Comparison of ENCODE assay signal across 8 mouse cellular contexts in genomic region chr4:40851031-40851762, GRCm38 (mm10). TPM values are rescaled to one million over a fixed set of nuclear protein-coding genes. Genes with fewer than 3 reads are reported as not detected.
DNase-seq lines count a peak whose midpoint lies in the region; ATAC-seq lines count a peak whose summit lies in the region.

No protein-coding gene starts in this region.

- H3K4me2 ChIP-seq in heart, embryonic 12.5 days = peak overlapping the region; percentile 83
- H3K4me2 ChIP-seq in intestine, embryonic 16.5 days (ENCODE audit: low read depth, low read length) = peak overlapping the region; percentile 78
- H3K4me2 ChIP-seq in midbrain, embryonic 13.5 days (replicated peaks) = peak overlapping the region; percentile 85

- H3K9ac ChIP-seq in heart, embryonic 12.5 days = peak overlapping the region; percentile 86
- H3K9ac ChIP-seq in intestine, embryonic 16.5 days (ENCODE audit: low read depth, low read length) = peak overlapping the region; percentile 48
- peak overlapping the region; percentile 43 for H3K9ac ChIP-seq in midbrain, embryonic 13.5 days (replicated peaks)

- ATAC-seq in heart, embryonic 12.5 days (ENCODE audit: insufficient number of reproducible peaks, low FRiP score) = no peak
- no peak for ATAC-seq in intestine, embryonic 16.5 days
- no peak for ATAC-seq in midbrain, embryonic 13.5 days

- peaks cover 61% of the 10 kb centered on the region for H3K4me1 ChIP-seq in heart, embryonic 12.5 days (replicated peaks)
- peaks cover 44% of the 10 kb centered on the region for H3K4me1 ChIP-seq in embryonic facial prominence, embryonic 10.5 days
- H3K4me1 ChIP-seq in intestine, embryonic 16.5 days (ENCODE audit: control insufficient read depth, insufficient read depth, low read length) = peaks cover 36% of the 10 kb centered on the region
- peaks cover 44% of the 10 kb centered on the region for H3K4me1 ChIP-seq in midbrain, embryonic 13.5 days (replicated peaks)

- no peak for DNase-seq in heart, postnatal 14 days
- no peak for DNase-seq in embryonic facial prominence, embryonic 10.5 days (ENCODE audit: low spot score)
- no peak for DNase-seq in ovary, adult 18-20 months (ENCODE audit: low spot score)
- no peak for DNase-seq in testis, postnatal 14 days (ENCODE audit: low spot score)
- no peak for DNase-seq in urinary bladder, postnatal 36 days (ENCODE audit: low spot score in 2 of 2)

- intact Hi-C loops in heart, postnatal 14 days (cut with DNase I) = loop anchor here (5.0 kb wide), 1 partner anchor 34 kb away; no protein-coding TSS in a partner anchor

- no peaks in the 10 kb centered on the region for H3K27me3 ChIP-seq in heart, embryonic 12.5 days (replicated peaks)
- H3K27me3 ChIP-seq in embryonic facial prominence, embryonic 10.5 days (replicated peaks; ENCODE audit: low read depth, poor library complexity, severe bottlenecking) = no peaks in the 10 kb centered on the region
- no peaks in the 10 kb centered on the region for H3K27me3 ChIP-seq in intestine, embryonic 16.5 days (replicated peaks; ENCODE audit: control insufficient read depth, insufficient read depth, low read length)
- H3K27me3 ChIP-seq in midbrain, embryonic 13.5 days = no peaks in the 10 kb centered on the region

- WGBS in heart, embryonic 12.5 days = 55% methylated on average over 6 of the region's 6 CpGs
- WGBS in embryonic facial prominence, embryonic 10.5 days = 83% methylated on average over 6 of the region's 6 CpGs
- 75% methylated on average over 6 of the region's 6 CpGs for WGBS in intestine, embryonic 16.5 days
- WGBS in midbrain, embryonic 13.5 days = 75% methylated on average over 6 of the region's 6 CpGs

- H3K27ac ChIP-seq in heart, embryonic 12.5 days (ENCODE audit: poor library complexity, severe bottlenecking) = peak overlapping the region; percentile 90
- no peak overlapping the region for H3K27ac ChIP-seq in embryonic facial prominence, embryonic 10.5 days (replicated peaks)
- peak overlapping the region; percentile 67 for H3K27ac ChIP-seq in intestine, embryonic 16.5 days (ENCODE audit: low read length)
- H3K27ac ChIP-seq in midbrain, embryonic 13.5 days = no peak overlapping the region

- H3K9me3 ChIP-seq in heart, embryonic 12.5 days (replicated peaks) = no peaks in the 10 kb centered on the region
- no peaks in the 10 kb centered on the region for H3K9me3 ChIP-seq in embryonic facial prominence, embryonic 10.5 days
- no peaks in the 10 kb centered on the region for H3K9me3 ChIP-seq in intestine, embryonic 16.5 days (ENCODE audit: control insufficient read depth, low read length)
- no peaks in the 10 kb centered on the region for H3K9me3 ChIP-seq in midbrain, embryonic 13.5 days

- no peaks in the 10 kb centered on the region for H3K36me3 ChIP-seq in heart, embryonic 12.5 days
- H3K36me3 ChIP-seq in embryonic facial prominence, embryonic 10.5 days (replicated peaks) = 0 out of 2 replicates have a peak, but pooled peaks cover 5% of the 10 kb centered on the region
- no peaks in the 10 kb centered on the region for H3K36me3 ChIP-seq in intestine, embryonic 16.5 days (ENCODE audit: control insufficient read depth, insufficient read depth, low read length)
- no peaks in the 10 kb centered on the region for H3K36me3 ChIP-seq in midbrain, embryonic 13.5 days

- H3K4me3 ChIP-seq in heart, embryonic 12.5 days = peak overlapping the region; percentile 67
- H3K4me3 ChIP-seq in embryonic facial prominence, embryonic 10.5 days = peak overlapping the region; percentile 81
- H3K4me3 ChIP-seq in intestine, embryonic 16.5 days (ENCODE audit: low read length) = peak overlapping the region; percentile 72
- peak overlapping the region; percentile 74; the same call in 1 of the 2 replicates for H3K4me3 ChIP-seq in midbrain, embryonic 13.5 days (replicated peaks)

RNA-seq across cellular contexts. Expression of gene B4galt1, which starts 2.6 kb away (rescaled TPM):
- 56.5 and 58.0 TPM in 2 replicates for polyA plus RNA-seq in heart, embryonic 12.5 days (2016; fragmentation: Nextera tagmentation; extraction: Ambion mirVana)
- 10 to 100 TPM; 65.7 to 70.3 TPM for total RNA-seq in heart, postnatal 14 days (2021)
- polyA plus RNA-seq in embryonic facial prominence, embryonic 10.5 days (2016; fragmentation: Nextera tagmentation; extraction: Ambion mirVana) = 23.8 and 24.7 TPM in 2 replicates
- 26.6 and 27.3 TPM in 2 replicates for polyA plus RNA-seq in intestine, embryonic 16.5 days (2015; fragmentation: Nextera tagmentation; extraction: Ambion mirVana)
- 7.2 and 8.3 TPM in 2 replicates for polyA plus RNA-seq in midbrain, embryonic 13.5 days (2015; fragmentation: Nextera tagmentation; extraction: Ambion mirVana)

Comparison
In these comparisons a context has a peak if more than half of its experiments do, and no peak if none do; other contexts are left out.
1. H3K27ac ChIP-seq: peak in heart, embryonic 12.5 days (single experiment) and intestine, embryonic 16.5 days (single experiment); none in embryonic facial prominence, embryonic 10.5 days (single experiment) and midbrain, embryonic 13.5 days (single experiment).
2. Peak in every context shown above with its lines, with median percentiles within 50 percentile points of each other: H3K4me2 ChIP-seq, H3K4me3 ChIP-seq and H3K9ac ChIP-seq.